Mouse (Mus musculus): ENCODE results near the gene Ctcfl. TPM values are rescaled to one million over a fixed set of nuclear protein-coding genes. Genes with fewer than 3 reads are reported as not detected.
A peak's percentile ranks its signal among the peaks of the same experiment; 100 is the strongest.
"Not testable (repeated sequence)": the region's sequence is repeated elsewhere in the genome, so short reads cannot be mapped to it uniquely, and the experiment has no call there.

The Ctcfl gene
- polyA plus RNA-seq, 1 experiment from 2014 or later, result 0.04 TPM

DNA sequence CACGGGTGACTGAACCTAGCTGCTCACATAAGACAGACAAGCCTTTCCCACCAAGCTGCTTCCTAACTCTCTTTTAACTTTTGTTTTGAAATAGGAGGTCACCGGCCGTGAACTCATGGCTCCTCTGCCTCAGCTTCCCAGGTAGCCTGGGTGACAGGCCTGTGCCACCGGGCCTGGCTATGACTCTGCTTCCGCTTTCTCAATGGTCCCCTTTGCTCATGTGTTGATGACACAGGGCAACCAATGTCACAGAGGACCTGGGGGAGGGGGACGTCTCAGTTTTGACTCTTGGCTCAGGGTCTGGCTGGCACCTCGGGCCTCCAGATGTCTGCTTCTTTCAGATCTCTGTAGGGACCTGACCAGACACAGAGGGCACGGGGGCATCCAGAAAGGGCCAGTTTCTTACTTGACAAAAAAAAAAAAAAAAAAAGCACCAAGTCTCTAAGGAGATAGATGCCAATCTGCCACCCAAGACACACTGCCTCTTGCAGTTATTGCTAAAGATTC is 13.5 kb upstream of the Ctcfl start:
- Histone ChIP-seq H3K27ac (no peak overlapping the region), H3K9me3 (no peaks in the 10 kb centered on the region), H3K27me3 (ENCODE audit: poor library complexity, severe bottlenecking) (no peaks in the 10 kb centered on the region), H3K36me3 (replicated peaks) (no peaks in the 10 kb centered on the region), H3K4me1 (no peaks in the 10 kb centered on the region), H3K4me3 (no peak overlapping the region)
- 87% methylated on average over 8 of the region's 8 CpGs for WGBS
- DNase-seq (ENCODE audit: extremely low spot score, low spot score), result no peak

- Histone ChIP-seq H3K27ac (no peak overlapping the region), H3K27me3 (ENCODE audit: poor library complexity, severe bottlenecking) (no peaks in the 10 kb centered on the region), H3K36me3 (replicated peaks) (no peaks in the 10 kb centered on the region), H3K4me3 (no peak overlapping the region), H3K4me1 (no peaks in the 10 kb centered on the region), H3K9me3 (no peaks in the 10 kb centered on the region; the same call in 1 of the 2 replicates)
- no peak for DNase-seq (ENCODE audit: extremely low spot score, low spot score)
- 91% methylated on average over 13 of the region's 13 CpGs for WGBS
Measured at GRCm38 (mm10) chr2:173132262-173132661, 12.9 kb upstream of the Ctcfl start.

GRCm38 (mm10) chr2:173129111-173129510 is 9.8 kb upstream of the Ctcfl start:
- Histone ChIP-seq H3K4me3 (no peak overlapping the region), H3K36me3 (replicated peaks) (no peaks in the 10 kb centered on the region), H3K27me3 (ENCODE audit: poor library complexity, severe bottlenecking) (no peaks in the 10 kb centered on the region), H3K4me1 (no peaks in the 10 kb centered on the region), H3K9me3 (no peaks in the 10 kb centered on the region; the same call in 1 of the 2 replicates), H3K27ac (no peak overlapping the region)
- DNase-seq (ENCODE audit: extremely low spot score, low spot score), result no peak
- 79% methylated on average over 2 of the region's 2 CpGs for WGBS

GRCm38 (mm10) chr2:173126386-173126785 is 7.1 kb upstream of the Ctcfl start:
- no peaks in the 10 kb centered on the region for H3K4me1 ChIP-seq
- no peak overlapping the region for H3K27ac ChIP-seq
- DNase-seq (ENCODE audit: extremely low spot score, low spot score), result no peak
- H3K4me3 ChIP-seq, result no peak overlapping the region
- H3K36me3 ChIP-seq (replicated peaks), result no peaks in the 10 kb centered on the region
- no peaks in the 10 kb centered on the region for H3K27me3 ChIP-seq (ENCODE audit: poor library complexity, severe bottlenecking)
- H3K9me3 ChIP-seq, result no peaks in the 10 kb centered on the region; the same call in 1 of the 2 replicates
- whole genome bisulfite sequencing, result 93% methylated on average over 4 of the region's 4 CpGs

DNA sequence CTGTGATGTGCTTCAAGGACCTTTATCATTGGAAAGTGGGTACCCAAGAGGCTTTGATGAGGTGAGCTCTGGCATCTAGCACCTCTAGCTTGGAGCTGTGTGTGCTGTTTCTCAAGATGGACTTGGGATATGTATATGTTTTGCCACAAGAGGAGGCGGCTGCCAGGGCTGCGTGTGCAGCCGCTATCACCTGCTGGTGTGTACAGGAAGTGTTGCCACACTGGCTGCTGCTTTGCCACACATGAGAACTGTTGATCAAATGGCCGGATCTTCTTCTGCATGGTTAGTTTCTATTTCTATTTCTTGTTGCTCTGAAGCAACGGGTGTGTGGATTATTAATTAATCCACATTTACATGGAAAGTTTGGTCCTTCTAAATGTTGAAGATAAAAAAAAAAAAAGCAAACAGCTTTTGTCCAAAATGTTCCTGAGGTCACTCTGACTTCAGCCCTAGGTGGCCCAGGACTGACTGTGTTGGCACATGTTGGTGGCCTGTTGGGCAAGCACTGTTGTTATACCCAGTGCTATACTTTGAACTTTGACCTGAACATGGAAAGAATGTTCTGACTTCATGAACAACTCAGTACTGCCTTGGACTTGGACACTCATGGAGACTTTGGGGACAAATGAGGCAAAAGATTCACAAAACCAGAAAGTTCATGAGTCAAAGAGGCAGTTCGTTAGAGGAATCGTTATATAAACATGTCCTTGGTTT is 4.9 kb upstream of the Ctcfl start:
- Histone ChIP-seq H3K27ac (no peak overlapping the region), H3K36me3 (replicated peaks) (no peaks in the 10 kb centered on the region)
- WGBS, result 93% methylated on average over 7 of the region's 7 CpGs

DNA sequence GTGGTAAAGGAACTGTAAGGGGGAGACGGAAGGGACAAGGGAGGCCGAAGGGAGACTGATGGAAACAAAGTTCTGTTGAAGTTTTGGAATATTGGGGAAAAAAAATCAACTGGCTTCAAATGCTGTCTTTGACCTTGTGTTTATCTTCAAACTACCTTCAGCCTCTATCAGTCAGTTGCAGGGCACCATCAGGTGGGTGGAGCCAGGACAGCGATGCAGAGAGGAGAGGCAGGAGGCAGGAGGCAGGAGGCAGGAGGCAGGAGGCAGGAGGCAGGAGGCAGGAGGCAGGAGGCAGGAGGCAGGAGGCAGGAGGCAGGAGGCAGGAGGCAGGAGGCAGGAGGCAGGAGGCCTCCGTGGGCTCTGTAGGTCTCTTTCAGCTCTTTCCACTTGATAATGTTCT is 792 bp upstream of the Ctcfl start:
- not testable (repeated sequence) for H3K27ac ChIP-seq
- WGBS, result 68% methylated on average over 4 of the region's 4 CpGs

More for the DNA sequence above, 4.9 kb upstream of the Ctcfl start:
- H3K4me3 ChIP-seq, result no peak overlapping the region
- H3K27me3 ChIP-seq (ENCODE audit: poor library complexity, severe bottlenecking), result no peaks in the 10 kb centered on the region
- no peak for DNase-seq (ENCODE audit: extremely low spot score, low spot score)
- H3K4me1 ChIP-seq, result no peaks in the 10 kb centered on the region
- no peaks in the 10 kb centered on the region; the same call in 1 of the 2 replicates for H3K9me3 ChIP-seq

GRCm38 (mm10) chr2:173113796-173114195 is 5.5 kb downstream of the Ctcfl start:
- H3K4me1 ChIP-seq; H3K4me3 ChIP-seq; H3K36me3 ChIP-seq (replicated peaks); DNase-seq (ENCODE audit: extremely low spot score, low spot score); H3K27me3 ChIP-seq (ENCODE audit: poor library complexity, severe bottlenecking); H3K27ac ChIP-seq; H3K9me3 ChIP-seq: not testable (repeated sequence)
- WGBS, result 63% methylated on average over 3 of the region's 3 CpGs

More for the DNA sequence above, 792 bp upstream of the Ctcfl start:
- H3K27me3 ChIP-seq (ENCODE audit: poor library complexity, severe bottlenecking); H3K36me3 ChIP-seq (replicated peaks); H3K9me3 ChIP-seq; H3K4me3 ChIP-seq; DNase-seq (ENCODE audit: extremely low spot score, low spot score); H3K4me1 ChIP-seq: not testable (repeated sequence)

DNA sequence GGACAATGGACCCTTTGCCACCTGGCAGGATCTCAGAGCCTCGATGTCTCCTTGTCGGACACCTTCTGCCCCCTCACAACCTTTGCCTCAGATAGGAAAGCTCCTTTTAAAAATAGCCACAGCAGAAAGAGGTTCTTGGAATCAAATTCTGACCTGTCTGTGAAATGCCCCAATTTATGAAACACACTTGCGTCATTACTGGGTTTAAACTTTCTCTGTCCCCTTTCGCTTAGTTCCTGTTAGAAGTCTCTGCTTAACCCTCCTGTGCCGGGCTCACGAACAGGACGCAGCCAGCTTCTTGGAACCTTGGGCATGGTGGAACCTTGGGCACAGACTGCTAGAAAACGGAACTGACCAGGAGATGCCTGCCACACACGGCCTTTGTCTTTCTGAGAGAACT is 8.8 kb downstream of the Ctcfl start:
- DNase-seq (ENCODE audit: extremely low spot score, low spot score), result no peak
- WGBS, result 88% methylated on average over 9 of the region's 9 CpGs
- Histone ChIP-seq H3K4me1 (0 out of 2 replicates have a peak, but pooled peaks cover 3% of the 10 kb centered on the region), H3K4me3 (no peak overlapping the region), H3K36me3 (replicated peaks) (no peaks in the 10 kb centered on the region), H3K27ac (no peak overlapping the region), H3K9me3 (peaks cover 6% of the 10 kb centered on the region; the same call in 1 of the 2 replicates), H3K27me3 (ENCODE audit: poor library complexity, severe bottlenecking) (peaks cover 11% of the 10 kb centered on the region; the same call in 1 of the 2 replicates)

DNA sequence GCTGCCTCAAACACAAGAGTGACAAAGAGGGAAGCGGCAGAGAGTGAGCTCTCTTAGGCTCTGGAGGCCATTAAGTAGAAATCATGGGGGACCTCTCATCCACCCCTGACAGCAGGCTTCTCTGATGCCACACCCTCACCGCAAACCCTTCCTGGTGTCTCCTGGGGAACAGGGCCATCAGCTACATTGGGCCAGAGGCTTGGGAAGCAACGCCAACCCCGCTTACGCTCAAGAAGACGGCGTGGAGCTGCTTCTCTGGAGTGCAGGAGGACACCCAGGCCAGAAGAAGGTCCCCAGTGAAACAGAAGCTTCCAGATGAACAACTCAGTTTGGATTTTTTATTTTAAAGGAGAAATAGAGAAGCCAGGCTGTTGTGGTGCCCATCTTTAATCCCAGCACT is 9.8 kb downstream of the Ctcfl start:
- 0 out of 2 replicates have a peak, but pooled peaks cover 3% of the 10 kb centered on the region for H3K4me1 ChIP-seq
- H3K4me3 ChIP-seq, result no peak overlapping the region
- H3K27me3 ChIP-seq (ENCODE audit: poor library complexity, severe bottlenecking), result peaks cover 11% of the 10 kb centered on the region; the same call in 1 of the 2 replicates
- WGBS, result 92% methylated on average over 7 of the region's 7 CpGs
- no peak overlapping the region for H3K27ac ChIP-seq
- H3K36me3 ChIP-seq (replicated peaks), result no peaks in the 10 kb centered on the region
- peaks cover 6% of the 10 kb centered on the region; the same call in 1 of the 2 replicates for H3K9me3 ChIP-seq
- no peak for DNase-seq (ENCODE audit: extremely low spot score, low spot score)

DNA sequence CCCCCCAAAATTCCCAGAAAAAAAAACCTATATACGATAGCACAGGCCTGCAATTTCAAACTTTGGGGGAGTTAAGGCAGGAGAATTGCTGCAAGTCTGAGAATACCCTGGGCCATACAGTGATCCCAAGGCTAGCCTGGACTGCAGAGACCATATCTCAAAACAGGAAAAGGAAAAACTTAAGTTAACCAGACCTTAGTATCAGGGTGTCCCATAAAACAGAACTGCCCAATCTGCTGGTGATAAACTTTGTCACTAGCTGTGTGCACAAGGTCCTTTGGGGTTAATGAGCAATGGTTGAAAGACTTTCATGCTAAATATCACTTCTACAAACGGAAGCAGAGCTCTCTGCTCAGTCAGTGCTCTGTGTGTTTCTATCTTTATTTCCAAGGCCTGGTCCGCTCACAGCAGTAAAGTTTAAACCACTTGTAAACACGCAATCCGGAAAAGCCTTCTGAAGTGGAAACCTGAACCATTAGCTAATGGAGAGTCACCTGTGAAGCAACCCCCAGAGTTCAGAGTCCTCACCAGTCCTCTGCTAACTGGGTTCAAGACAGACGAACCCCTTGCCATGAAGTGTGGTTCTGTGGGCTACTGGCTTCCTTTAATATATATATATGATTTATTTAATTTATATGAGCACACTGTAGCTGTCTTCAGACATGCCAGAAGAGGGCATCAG is 10.7 kb downstream of the Ctcfl start:
- Histone ChIP-seq H3K4me1 (peaks cover 6% of the 10 kb centered on the region; the same call in 1 of the 2 replicates), H3K27ac (no peak overlapping the region), H3K9me3 (peaks cover 4% of the 10 kb centered on the region; the same call in 1 of the 2 replicates), H3K36me3 (replicated peaks) (no peaks in the 10 kb centered on the region), H3K27me3 (ENCODE audit: poor library complexity, severe bottlenecking) (peaks cover 11% of the 10 kb centered on the region; the same call in 1 of the 2 replicates), H3K4me3 (no peak overlapping the region)
- 87% methylated on average over 6 of the region's 6 CpGs for WGBS
- no peak for DNase-seq (ENCODE audit: extremely low spot score, low spot score)

GRCm38 (mm10) chr2:173106889-173107785 is 12.2 kb downstream of the Ctcfl start:
- 21% methylated on average over 14 of the region's 14 CpGs for WGBS
- Histone ChIP-seq H3K36me3 (replicated peaks) (no peaks in the 10 kb centered on the region), H3K4me1 (peaks cover 7% of the 10 kb centered on the region; the same call in 1 of the 2 replicates), H3K27me3 (ENCODE audit: poor library complexity, severe bottlenecking) (peaks cover 11% of the 10 kb centered on the region; the same call in 1 of the 2 replicates), H3K27ac (no peak overlapping the region), H3K9me3 (no peaks in the 10 kb centered on the region; the same call in 1 of the 2 replicates), H3K4me3 (no peak overlapping the region)
- DNase-seq (ENCODE audit: extremely low spot score, low spot score), result peak; percentile 67

DNA sequence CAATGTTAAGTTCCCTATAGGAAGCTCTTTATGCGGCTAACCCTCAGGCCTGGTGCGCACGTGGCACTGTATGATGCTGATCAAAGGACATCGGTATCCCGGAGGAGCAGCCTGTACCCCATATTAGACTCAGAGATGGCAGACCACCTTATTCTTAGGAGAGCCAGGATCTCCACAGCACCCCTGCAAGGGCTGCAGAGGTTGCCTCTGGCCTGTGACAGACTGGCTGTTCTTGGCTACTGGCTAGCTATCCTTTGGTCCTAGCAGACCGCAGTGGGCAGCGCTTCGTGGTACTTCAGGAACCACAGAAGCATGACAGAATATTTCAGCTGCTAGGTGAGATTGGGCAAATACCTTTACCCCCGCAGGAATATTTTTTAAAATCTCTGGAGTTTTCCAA is 12.9 kb downstream of the Ctcfl start:
- H3K4me1 ChIP-seq, result peaks cover 7% of the 10 kb centered on the region; the same call in 1 of the 2 replicates
- no peak for DNase-seq (ENCODE audit: extremely low spot score, low spot score)
- H3K27me3 ChIP-seq (ENCODE audit: poor library complexity, severe bottlenecking), result peaks cover 11% of the 10 kb centered on the region; the same call in 1 of the 2 replicates
- H3K27ac ChIP-seq, result no peak overlapping the region
- no peaks in the 10 kb centered on the region; the same call in 1 of the 2 replicates for H3K9me3 ChIP-seq
- H3K4me3 ChIP-seq, result no peak overlapping the region
- WGBS, result 86% methylated on average over 9 of the region's 9 CpGs
- H3K36me3 ChIP-seq (replicated peaks), result no peaks in the 10 kb centered on the region
